Mouse (Mus musculus) kidney, postnatal 25 days (tissue): ENCODE results near the gene Insl6.
A peak's percentile ranks its signal among the peaks of the same experiment; 100 is the strongest.

Experiments used
- DNase-seq, 2 experiments: peaks; one replicate each; pipeline ENCODE4 v3.0.0; 2021; ENCODE audit warnings: mixed read lengths in 2 of 2

The Insl6 gene

DNA sequence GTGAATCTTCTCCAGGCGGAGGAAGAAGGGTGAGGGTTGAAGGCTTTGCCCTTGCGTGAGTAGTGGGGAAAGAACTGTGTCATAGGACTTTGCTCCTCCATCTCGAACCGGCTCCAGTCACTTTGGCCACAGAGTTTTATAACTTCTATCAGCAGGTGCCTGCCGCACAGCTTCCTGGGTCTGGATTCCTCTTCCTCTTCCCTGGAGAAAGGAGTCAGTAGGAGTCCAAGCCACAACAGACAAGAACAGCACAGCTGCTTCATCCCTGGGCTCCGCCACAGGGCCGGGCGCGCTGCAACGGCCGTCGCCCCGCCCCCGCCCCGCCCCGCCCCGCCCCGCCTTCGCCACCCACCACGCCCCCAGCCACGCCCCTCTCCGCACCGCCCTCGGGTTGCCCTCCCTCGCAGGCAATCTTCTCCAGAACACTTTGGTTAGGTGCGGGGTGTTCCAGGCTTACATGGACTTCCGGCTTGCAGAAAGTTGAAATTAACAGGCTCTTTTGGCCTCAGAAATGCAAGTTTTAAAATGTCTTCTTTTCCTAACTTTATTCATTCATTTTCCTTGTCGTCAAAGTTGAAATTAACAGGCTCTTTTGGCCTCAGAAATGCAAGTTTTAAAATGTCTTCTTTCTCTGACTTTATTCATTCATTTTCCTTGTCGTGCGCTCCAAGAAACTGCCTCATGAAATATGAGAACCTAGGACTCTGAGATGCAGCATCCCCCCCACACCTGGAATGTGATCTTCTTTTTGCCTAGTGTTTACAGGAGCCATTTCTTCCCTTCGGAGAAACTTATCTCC is at the start of gene Insl6:
Gene Insl6, minus strand, starts transcription at position 304 of the 799 bp plus-strand sequence.
- DNase-seq: peak; percentile 82 to 86

DNA sequence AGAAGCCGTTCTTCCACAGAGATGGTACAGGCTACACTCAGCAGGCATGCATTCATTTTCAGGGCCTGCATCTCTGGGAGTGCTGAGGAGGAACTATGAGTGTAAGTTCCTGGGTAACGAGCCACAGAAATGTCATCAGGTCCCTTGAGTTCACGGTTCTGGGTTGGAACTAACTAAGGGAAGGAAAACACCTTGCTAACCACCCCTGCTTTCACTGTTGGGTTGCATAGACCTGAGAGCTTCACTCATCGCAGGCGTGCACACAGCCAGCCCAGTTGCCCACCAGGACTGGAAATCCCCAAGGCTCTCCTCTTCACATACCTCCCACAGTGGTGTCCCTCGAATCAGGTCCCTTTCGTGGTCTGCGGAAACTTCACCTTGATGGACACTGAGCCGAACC is 49.8 kb upstream of the Insl6 start:
- DNase-seq: no peak

DNA sequence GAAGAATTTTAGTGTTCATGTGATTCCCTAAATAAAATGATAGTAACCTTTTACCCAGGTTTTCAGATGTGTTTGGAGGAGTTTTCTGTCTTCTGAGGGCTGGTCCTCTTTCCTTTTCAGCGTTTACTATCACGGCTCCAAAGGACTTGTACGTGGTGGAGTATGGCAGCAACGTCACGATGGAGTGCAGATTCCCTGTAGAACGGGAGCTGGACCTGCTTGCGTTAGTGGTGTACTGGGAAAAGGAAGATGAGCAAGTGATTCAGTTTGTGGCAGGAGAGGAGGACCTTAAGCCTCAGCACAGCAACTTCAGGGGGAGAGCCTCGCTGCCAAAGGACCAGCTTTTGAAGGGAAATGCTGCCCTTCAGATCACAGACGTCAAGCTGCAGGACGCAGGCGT is 48.3 kb upstream of the Insl6 start:
- no peak for DNase-seq

DNA sequence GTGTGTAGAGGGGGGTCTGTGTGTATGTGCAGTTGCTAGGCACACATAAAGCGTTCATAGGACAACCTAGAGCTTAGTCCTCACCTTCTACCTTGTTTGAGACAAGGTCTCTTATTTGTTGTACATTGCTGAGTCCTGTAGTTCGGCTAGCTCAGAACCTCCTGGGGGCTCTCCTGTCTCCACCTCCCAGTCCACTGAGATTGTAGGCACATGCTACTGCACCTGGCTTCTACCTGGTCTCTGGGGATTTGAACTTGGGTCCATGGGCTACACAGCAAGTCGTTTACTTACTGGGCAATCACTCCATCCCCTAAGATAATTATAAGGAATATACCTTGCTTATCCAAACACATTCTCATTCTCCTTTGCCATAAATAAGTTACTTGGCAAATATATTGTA is 47.5 kb upstream of the Insl6 start:
- DNase-seq: no peak

DNA sequence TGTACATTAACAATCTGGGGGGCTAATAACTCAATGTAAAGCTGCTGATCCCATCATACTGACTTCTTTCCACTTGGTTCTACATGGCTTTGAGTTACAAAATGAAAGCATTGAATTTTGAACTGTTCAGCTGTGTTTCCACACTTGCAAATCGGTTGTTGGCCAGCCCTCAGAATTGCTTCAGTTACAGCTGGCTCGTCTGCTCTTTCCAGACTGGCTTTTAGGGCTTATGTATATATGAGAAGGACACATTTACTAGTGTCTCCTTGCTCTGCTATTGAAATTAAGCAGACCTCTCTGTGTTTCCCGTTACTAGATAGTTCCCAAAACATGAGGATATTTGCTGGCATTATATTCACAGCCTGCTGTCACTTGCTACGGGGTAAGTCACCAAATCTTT is 47.0 kb upstream of the Insl6 start:
- DNase-seq: no peak

DNA sequence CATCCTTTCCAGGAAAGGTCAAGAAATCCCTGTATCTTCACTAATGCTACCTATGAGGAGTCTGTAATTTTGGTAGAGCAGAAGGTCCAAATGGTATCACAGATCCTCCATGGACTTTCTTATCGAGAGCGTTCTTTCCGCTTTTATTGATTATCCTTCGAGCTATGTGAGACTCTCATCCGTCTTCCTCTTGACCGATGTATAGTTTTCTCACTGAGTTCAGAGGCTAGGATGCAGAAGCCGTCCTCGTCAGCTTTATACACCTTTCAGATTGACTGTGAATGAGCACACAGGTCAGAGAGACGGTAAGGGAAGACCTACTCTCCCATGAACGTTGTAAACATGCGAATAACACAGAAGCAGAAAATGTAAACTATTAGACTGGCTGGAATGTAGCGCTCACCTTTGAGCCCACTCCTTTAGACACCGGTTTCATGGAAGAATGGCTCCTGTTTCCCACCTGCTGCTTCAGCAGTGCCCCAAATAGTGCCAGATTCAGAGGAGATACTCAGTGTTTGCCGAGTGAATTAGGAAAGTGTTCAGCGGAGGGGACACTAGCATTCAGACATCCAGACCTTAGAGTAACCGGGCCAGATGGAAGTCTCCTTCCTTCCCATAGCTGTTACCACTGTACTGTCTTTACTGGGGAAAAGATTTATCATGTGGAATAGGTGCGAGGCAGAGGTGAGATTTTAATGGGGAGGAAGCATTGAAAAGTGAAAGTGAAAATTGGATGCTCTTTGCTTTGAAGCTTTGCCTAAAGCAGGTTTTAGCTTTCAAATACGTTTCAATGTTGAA is 46.3 kb upstream of the Insl6 start:
- DNase-seq: no peak

DNA sequence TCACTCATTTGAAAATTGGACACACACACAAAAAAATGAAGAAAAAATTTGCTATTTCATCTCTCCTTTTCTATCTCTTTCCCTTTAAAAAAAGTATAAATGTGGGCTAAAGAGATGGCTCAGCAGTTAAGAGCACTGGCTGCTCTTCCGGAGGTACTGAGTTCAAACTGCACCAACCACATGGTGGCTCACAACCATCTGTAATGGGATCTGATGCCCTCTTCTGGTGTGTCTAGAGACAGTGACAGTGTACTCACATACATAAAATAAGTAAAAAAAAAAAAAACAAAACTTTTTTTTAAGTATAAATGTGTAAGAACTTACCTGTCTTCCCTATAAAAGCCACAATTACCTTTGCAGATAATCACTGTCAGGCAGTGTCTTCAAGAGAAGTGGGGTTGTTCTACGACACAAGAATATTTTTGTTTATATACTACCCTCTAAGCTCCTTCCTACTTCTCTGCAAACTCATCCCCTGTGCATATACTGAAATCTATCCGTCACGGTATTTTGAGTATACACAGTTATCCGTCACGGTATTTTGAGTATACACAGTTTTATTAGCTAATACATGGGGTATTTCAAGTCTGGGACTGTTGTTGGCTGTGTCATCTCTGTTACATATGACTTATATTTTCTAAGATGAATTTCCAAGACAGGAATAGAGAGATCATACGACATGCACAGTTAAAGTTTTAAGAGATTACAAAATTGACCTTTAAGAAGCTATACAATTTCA is 45.6 kb upstream of the Insl6 start:
- no peak for DNase-seq

DNA sequence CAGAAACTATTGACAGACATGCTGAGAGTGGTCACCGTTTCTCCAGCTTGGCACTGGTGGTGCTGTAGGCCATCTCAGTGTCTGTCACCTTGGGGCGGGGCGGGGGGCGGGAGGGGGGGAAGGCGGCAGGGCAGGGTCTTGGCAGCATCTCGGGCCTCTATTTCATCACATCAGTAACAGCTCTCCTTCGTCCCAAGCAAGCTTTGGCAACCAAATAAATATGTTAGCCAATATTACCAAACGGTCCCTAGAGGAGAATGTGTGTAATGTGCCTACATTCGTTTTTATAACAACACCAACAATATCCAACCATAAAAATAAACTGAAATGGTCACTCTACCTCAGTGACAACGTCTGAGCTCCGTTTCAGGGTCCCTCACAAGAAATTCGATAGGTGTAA is 45.0 kb upstream of the Insl6 start:
- no peak for DNase-seq

DNA sequence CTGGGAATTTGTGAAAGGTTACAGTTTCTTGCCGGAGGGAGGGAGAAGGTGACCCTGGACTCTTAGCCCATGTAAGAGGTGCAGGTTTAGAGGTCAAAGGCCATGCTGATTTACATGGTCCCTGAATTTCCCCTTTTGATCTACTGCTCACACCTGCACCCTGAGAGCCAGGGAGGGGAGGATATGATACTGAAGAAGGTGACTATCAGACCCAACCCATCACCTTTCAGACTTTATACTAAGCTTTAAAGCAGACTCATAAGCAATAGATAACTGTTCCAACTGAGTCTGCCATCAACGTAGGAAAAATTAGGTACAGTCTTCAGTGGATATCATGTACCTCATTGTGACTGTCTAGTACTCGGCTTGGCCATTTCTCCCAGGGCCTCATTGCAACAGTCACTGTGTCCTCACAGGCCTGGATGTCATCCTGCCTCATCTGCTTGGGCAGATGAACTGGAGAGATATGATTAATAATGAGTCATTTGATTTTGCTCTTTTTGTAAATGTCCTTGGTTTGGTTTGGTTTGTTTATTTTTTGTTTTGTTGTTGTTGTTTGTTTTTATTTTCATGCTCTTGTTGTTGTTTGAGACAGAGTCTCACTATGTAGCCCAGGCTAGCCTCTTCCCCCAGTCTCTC is 43.6 kb upstream of the Insl6 start:
- DNase-seq: no peak

DNA sequence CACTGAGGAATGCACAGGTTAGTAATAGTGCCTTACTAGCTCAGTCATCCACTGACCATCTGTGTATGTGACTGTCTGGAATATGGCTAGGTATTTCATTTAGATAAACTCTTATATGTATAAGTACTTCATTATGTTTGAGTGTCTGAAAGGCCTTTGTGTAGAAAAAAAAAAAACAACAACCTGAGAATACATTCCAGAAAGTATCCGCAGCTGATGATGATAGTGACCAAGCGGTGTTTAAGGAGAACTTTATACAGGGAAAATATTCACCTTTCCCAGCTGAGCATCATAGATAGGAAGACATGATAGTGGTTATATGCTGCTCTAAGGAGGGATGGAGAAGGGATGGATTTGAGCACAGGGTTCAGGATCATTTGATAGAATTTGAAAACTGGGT is 42.9 kb upstream of the Insl6 start:
- DNase-seq: no peak

DNA sequence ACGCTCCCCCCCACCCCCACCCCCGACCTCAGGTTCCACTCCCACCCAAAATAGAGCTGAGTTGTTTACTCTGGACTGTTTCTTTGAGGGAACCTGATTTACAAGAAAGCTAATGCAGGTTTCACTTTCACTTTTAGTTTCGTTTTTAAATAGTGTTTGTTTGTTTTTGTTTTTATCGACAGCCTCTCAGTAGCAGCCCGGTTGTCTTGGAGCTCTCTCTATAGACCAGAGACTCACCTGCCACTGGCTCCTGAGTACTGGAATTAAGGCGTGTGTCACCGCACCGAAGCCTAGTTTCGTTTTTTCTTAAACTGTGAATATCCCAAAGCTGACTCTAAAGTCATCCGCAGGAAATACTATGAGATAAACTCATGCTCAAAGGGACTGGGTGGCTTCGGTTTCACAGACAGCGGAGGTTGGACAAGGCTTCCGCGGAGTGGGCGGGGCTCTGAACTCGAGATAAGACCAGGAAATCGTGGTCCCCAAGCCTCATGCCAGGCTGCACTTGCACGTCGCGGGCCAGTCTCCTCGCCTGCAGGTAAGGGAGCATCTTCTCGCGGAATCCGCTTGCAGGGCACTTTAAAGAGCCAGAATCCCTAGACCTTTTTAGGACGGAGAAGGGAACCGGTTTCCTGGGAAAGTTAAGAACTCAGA is 41.9 kb upstream of the Insl6 start, which contains the start of the genes Plgrkt and Cd274:
Gene Plgrkt, minus strand, starts transcription at position 422 of the 654 bp plus-strand sequence.
Gene Cd274, plus strand, starts transcription at position 487 of the 654 bp plus-strand sequence.
- peak; percentile 92 for DNase-seq

DNA sequence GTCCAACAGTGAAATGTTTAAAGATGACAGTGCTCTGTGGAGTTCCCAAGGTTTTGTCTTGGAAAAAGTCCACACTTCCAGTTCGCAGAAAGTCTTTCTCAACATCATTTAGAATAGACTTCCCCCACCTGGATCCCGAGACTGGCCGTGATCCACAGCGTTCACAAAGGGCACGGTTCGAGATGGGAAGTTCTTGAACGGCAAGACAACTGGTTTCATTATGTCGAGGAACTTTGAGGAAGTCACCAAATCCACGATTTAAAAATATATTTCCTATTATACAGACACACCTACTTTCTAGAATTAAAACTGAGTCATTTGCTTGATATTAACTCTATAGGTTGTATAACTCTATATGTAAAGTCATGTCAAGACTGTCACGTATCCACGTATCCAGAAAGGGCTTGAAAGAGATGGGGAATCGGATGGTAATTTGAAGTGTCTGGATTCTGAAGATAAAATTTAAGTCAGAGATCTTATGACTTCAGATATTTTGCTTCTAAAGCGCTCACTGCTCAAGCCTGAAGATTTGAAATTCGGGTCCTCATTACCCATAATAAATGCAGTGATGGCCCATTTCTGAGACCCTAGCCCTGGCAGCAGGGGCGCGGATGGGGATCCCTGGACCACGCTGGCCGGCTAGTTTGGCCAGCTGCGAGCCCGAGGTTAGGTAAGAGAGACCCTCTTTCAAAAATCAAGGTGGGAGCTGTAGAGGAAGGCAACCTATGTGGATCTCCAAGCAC is 41.2 kb upstream of the Insl6 start:
- DNase-seq: peak in 1 of 2 experiments; percentile 12

DNA sequence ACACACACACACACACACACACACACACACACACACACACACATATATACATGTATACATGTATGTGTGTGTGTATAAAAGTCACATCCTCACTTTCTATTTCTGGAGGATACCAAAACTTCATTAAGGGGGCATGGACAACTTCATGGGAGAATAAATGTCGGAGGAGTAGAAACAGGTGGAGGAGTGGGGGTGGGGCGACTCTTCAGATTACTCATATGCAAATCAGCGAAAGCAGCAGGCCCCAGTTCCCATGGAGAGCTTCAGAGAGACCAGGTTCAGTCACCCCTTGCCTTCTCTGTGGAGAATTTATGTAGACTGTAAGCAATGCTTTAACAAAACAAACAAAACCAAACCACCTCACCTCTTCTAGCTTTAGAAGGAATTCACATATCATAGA is 39.9 kb upstream of the Insl6 start:
- DNase-seq: no peak

DNA sequence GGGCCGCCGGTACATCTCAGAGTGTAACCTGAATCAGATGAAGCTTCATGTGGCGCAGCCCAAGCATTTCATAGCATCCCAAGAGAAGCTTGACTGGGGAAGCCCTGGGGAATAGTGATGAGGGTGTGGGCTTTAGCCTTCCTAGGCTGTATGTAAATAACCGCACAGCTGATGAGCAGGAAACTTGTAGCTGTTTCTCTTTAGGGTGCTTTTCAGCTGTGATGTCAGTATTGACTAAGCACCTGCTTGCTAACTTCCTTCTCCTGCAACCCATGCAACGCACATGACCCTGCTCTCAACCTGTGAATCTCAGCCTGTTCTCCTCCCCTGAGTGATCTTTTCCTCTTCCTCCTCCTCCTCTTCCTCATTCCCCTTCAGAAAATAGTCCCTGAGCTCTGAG is 38.9 kb upstream of the Insl6 start:
- DNase-seq: no peak

DNA sequence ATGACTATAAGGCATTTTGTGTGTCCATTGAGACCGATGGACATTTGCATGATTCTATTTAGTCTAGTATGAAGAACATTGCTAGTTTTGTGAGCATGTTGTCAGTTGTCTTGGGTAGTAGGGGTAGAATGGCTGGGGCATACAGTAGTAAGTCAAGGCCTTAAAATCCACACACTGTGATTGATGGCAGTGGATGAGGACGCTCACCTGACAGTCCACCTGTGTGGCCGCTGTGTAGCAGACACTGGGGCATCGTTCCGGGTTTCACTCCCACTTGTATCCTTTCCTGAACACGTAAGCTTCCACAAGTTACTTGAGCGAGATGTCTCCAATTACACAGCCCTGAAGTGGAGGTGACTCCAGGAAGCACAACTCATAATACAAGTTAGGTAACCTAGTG is 38.4 kb upstream of the Insl6 start:
- DNase-seq: no peak

DNA sequence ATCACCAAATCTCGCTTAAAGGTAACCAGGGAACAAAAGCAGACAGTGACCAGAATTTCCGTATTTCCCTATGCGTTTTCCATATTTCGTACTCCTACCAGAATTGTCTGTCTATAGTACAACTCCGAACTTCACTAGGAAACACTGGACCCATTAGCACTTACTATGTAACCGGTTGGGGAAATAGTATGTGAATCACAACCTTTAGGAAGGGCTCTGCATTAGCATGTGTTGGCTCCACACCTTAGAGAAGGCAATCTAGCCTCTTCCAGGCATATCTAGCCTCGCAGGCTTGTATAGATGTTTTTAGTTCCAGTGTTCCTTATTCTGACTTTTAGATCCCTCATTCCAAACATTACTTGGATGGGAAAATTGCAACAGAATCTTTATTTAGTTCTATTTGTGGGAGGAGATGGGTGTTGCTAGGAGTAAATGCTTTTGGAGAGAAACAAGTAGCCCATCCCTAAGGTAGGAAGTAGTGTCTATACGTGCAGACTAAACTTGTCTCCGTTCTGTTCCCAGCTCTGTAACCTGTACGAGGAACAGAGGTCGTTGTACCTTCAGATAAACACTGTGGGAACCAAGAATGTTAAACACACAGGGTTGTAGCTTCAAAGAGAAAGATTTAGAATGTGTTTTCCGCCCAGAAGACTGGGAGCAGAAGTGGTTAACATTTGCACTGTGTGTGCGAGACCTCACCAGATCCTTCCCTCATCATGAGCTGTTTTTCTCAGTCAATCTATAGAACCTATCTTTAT is 37.2 kb upstream of the Insl6 start:
- DNase-seq: no peak

DNA sequence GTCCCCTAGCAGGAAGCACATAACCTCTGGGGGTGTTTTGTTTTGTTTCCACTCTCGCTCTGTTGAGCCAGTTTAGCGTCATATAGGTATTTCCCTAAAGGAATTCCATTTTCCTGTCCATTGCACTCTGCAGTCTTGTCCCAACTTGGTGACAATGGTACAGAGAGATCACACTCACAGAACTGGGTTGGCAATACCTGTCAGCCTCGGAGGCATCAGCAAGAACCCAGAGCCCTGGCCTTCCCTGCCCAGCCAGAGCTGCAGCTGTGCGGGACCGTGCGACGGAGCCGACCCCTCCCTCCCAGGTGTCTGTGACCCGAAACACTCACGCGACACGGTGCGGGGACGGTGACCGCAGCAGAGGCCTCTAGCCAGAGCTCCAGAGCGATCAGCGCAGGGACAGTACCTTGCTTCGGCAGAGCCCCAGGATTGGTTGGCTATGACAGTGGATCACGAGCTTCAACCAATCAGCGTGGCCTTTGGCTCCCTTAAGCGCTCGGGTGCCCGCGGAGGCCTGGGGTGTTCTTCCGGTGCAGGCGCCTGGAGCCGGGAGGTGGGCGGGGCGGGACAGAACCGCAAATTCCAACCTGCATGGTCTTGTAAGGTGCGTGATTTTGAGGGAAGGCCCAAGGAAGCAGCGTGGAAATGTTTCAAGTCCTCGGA is 36.4 kb upstream of the Insl6 start:
- DNase-seq: peak; percentile 94 to 98

DNA sequence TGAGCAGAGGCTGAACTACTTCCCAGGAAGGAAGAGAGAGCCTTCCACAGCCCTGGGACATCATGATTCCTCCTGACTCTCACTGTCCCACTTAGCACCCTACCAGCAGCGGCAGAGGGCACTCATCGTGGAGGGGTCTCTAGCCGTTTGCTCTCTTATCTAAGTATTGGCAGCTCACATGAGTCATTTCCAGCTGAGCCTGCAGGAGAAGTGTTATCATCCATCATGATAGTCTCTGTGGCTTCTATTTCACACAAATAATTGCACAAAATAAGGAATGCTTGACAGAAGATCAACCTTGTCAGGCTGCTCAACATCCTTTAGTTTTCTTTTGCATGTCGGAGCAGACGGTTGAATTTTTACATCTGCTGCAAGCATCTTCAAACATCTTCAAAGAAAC is 35.1 kb upstream of the Insl6 start:
- DNase-seq: no peak

DNA sequence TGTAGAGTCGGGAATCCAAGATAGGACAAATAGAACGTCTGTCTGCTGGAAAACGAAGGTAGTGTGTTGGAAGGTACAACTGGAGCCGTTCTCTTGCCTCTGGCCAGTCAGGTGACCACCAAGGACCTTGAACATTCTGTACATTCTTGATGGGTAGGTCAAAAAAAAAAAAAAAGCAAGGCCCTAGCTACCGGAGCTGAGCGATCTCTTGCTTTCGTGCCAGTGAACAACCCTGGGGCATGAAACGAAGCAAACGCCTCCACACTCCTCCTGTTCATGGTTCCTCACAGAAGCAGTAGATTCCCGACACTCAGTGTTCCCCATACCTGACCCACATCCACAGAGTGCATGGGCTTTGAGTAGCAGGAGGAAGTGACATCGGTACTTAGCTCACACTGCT is 31.1 kb upstream of the Insl6 start:
- peak; percentile 24 to 75 for DNase-seq
